In the genomic region with DNA sequence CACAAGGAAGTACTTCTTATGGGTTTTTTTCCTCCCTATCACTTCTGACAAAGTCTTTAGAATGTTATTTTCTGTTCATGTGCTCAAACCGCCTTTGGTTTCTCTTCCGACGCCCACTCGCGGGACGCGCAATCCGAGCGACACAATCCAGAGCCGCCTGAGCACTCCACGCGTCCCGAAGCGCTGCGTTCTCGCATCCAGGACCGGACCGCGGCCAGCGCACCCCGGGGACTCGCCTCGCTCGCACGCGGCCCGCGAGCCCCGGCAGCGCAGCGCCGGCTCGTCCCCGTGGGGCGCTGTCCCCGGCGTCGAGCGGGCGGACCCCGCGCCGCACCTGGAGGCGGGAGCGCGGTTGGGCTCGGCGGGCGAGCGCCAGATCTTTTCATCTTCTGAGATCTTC, we compare ENCODE assay signal across 10 mouse cellular contexts. TPM values are rescaled to one million over a fixed set of nuclear protein-coding genes. Genes with fewer than 3 reads are reported as not detected.
A peak's percentile ranks its signal among the peaks of the same experiment; 100 is the strongest.
DNase-seq lines count a peak whose midpoint lies in the region; ATAC-seq lines count a peak whose summit lies in the region.
"Not testable (repeated sequence)": the region's sequence is repeated elsewhere in the genome, so short reads cannot be mapped to it uniquely, and the experiment has no call there.
"Had no signal": no experiment of that assay in that cellular context is flagged by ENCODE, and none has a peak within 500 bp of the region (broad histone marks: within the 10 kb centered on the region; RNA-seq: fewer than 3 reads in every experiment).

No protein-coding gene starts in this region.

- H3K9me3 ChIP-seq in embryonic facial prominence, embryonic 15.5 days (replicated peaks); heart, embryonic 14.5 days (ENCODE audit: control insufficient read depth, low read length); intestine, embryonic 16.5 days (ENCODE audit: control insufficient read depth, low read length); liver, embryonic 13.5 days (replicated peaks); midbrain, embryonic 14.5 days (ENCODE audit: control insufficient read depth, low read length): not testable (repeated sequence)

- not testable (repeated sequence) for H3K9ac ChIP-seq in embryonic facial prominence, embryonic 15.5 days; heart, embryonic 14.5 days (ENCODE audit: low read length); intestine, embryonic 16.5 days (ENCODE audit: low read depth, low read length); liver, embryonic 13.5 days; midbrain, embryonic 14.5 days (replicated peaks; ENCODE audit: low read length)

- not testable (repeated sequence) for H3K4me1 ChIP-seq in embryonic facial prominence, embryonic 15.5 days; heart, embryonic 14.5 days (ENCODE audit: control insufficient read depth in 2 of 2, insufficient read depth in 2 of 2, low read length in 2 of 2); intestine, embryonic 16.5 days (ENCODE audit: control insufficient read depth, insufficient read depth, low read length); liver, embryonic 13.5 days (replicated peaks); midbrain, embryonic 14.5 days (ENCODE audit: control insufficient read depth, insufficient read depth, low read length)

- DNase-seq in adrenal gland, postnatal 10 days, result peak; percentile 5
- not testable (repeated sequence) for DNase-seq in liver, embryonic 13.5 days
- DNase-seq in midbrain, embryonic 14.5 days, result peak; percentile 31
- peak; percentile 4 to 11 for DNase-seq in right cerebral cortex, adult 2 months (ENCODE audit: low spot score in 2 of 2)

- H3K27me3 ChIP-seq in embryonic facial prominence, embryonic 15.5 days; intestine, embryonic 16.5 days (replicated peaks; ENCODE audit: control insufficient read depth, insufficient read depth, low read length); midbrain, embryonic 14.5 days (ENCODE audit: control insufficient read depth, insufficient read depth, low read length): not testable (repeated sequence)
- H3K27me3 ChIP-seq in heart, embryonic 14.5 days (ENCODE audit: control insufficient read depth, insufficient read depth, low read length), result peaks cover 13% of the 10 kb centered on the region
- H3K27me3 ChIP-seq in liver, embryonic 13.5 days, result peaks cover 19% of the 10 kb centered on the region

- H3K36me3 ChIP-seq in embryonic facial prominence, embryonic 15.5 days; heart, embryonic 14.5 days (ENCODE audit: control insufficient read depth, insufficient read depth, low read length); intestine, embryonic 16.5 days (ENCODE audit: control insufficient read depth, insufficient read depth, low read length); liver, embryonic 13.5 days; midbrain, embryonic 14.5 days (ENCODE audit: control insufficient read depth, insufficient read depth, low read length): not testable (repeated sequence)

- not testable (repeated sequence) for H3K27ac ChIP-seq in embryonic facial prominence, embryonic 15.5 days (replicated peaks); heart, embryonic 14.5 days (replicated peaks in 1 of 2; ENCODE audit: control insufficient read depth in 1 of 2, insufficient read depth in 1 of 2, low read depth in 2 of 2, low read length in 2 of 2); intestine, embryonic 16.5 days (ENCODE audit: low read length); liver, embryonic 13.5 days; midbrain, embryonic 14.5 days (replicated peaks; ENCODE audit: low read depth, low read length)

- not testable (repeated sequence) for ATAC-seq in embryonic facial prominence, embryonic 15.5 days (ENCODE audit: insufficient number of reproducible peaks, low FRiP score, low TSS enrichment, low read depth); heart, embryonic 14.5 days (ENCODE audit: insufficient number of reproducible peaks, insufficient read depth, low FRiP score, low read depth); liver, embryonic 13.5 days (ENCODE audit: low read depth); midbrain, embryonic 14.5 days (ENCODE audit: low FRiP score, low TSS enrichment)
- ATAC-seq in intestine, embryonic 16.5 days, result peak; percentile 77

- H3K4me3 ChIP-seq in embryonic facial prominence, embryonic 15.5 days (replicated peaks), result peak overlapping the region; percentile 32
- peak overlapping the region; percentile 32 to 38; a peak in 3 of 4 replicates for H3K4me3 ChIP-seq in heart, embryonic 14.5 days (ENCODE audit: control insufficient read depth in 1 of 2, insufficient read depth in 1 of 2, low read depth in 1 of 2, low read length in 2 of 2)
- peak overlapping the region; percentile 44 for H3K4me3 ChIP-seq in intestine, embryonic 16.5 days (ENCODE audit: low read length)
- H3K4me3 ChIP-seq in liver, embryonic 13.5 days (replicated peaks), result 0 out of 2 replicates have a peak overlapping the region, but pooled peaks have one; percentile 25
- H3K4me3 ChIP-seq in midbrain, embryonic 14.5 days (replicated peaks; ENCODE audit: low read depth, low read length), result peak overlapping the region; percentile 29

- peak overlapping the region; percentile 54 for H3K4me2 ChIP-seq in embryonic facial prominence, embryonic 15.5 days (replicated peaks)
- peak overlapping the region; percentile 60 for H3K4me2 ChIP-seq in heart, embryonic 14.5 days (ENCODE audit: low read length)
- H3K4me2 ChIP-seq in intestine, embryonic 16.5 days (ENCODE audit: low read depth, low read length), result peak overlapping the region; percentile 67
- H3K4me2 ChIP-seq in liver, embryonic 13.5 days, result peak overlapping the region; percentile 48
- peak overlapping the region; percentile 54 for H3K4me2 ChIP-seq in midbrain, embryonic 14.5 days (ENCODE audit: low read length)

- 3% methylated on average over 50 of the region's 50 CpGs for WGBS in embryonic facial prominence, embryonic 15.5 days
- WGBS in heart, embryonic 14.5 days, result 2% methylated on average over 50 of the region's 50 CpGs
- 3% methylated on average over 50 of the region's 50 CpGs for WGBS in intestine, embryonic 16.5 days
- 3% methylated on average over 50 of the region's 50 CpGs for WGBS in liver, embryonic 13.5 days (ENCODE audit: insufficient replicate concordance)
- WGBS in midbrain, embryonic 14.5 days, result 4% methylated on average over 50 of the region's 50 CpGs

RNA-seq across cellular contexts. Expression of gene Ms4a8a, which starts 11.2 kb away (rescaled TPM):
- 1 to 10 TPM; 1.2 to 2.3 TPM for total RNA-seq in adrenal gland, postnatal 10 days (2021)
- polyA plus RNA-seq in embryonic facial prominence, embryonic 15.5 days (2015; fragmentation: Nextera tagmentation; extraction: Ambion mirVana), result not detected in 2 replicates
- not detected in 2 replicates for polyA plus RNA-seq in heart, embryonic 14.5 days (2014; fragmentation: Nextera tagmentation; extraction: Ambion mirVana)
- polyA plus RNA-seq in intestine, embryonic 16.5 days (2015; fragmentation: Nextera tagmentation; extraction: Ambion mirVana), result 37.6 and 39.5 TPM in 2 replicates
- polyA plus RNA-seq in liver, embryonic 13.5 days (2015; fragmentation: Nextera tagmentation; extraction: Ambion mirVana), result 0.16 TPM in 1 of 2 replicates, not detected in the other
- polyA plus RNA-seq in midbrain, embryonic 14.5 days (2014; fragmentation: Nextera tagmentation; extraction: Ambion mirVana), result not detected in 2 replicates

RNA-seq across cellular contexts. Expression of gene 1700017D01Rik, which starts 38.5 kb away (rescaled TPM):
- total RNA-seq in adrenal gland, postnatal 10 days (2021), result not detected
- polyA plus RNA-seq in embryonic facial prominence, embryonic 15.5 days (2015; fragmentation: Nextera tagmentation; extraction: Ambion mirVana), result not detected in 2 replicates
- not detected in 2 replicates for polyA plus RNA-seq in heart, embryonic 14.5 days (2014; fragmentation: Nextera tagmentation; extraction: Ambion mirVana)
- not detected in 2 replicates for polyA plus RNA-seq in intestine, embryonic 16.5 days (2015; fragmentation: Nextera tagmentation; extraction: Ambion mirVana)
- polyA plus RNA-seq in liver, embryonic 13.5 days (2015; fragmentation: Nextera tagmentation; extraction: Ambion mirVana), result not detected in 2 replicates
- not detected in 2 replicates for polyA plus RNA-seq in midbrain, embryonic 14.5 days (2014; fragmentation: Nextera tagmentation; extraction: Ambion mirVana)
- total RNA-seq: gastrocnemius, postnatal 25 days; left cerebral cortex, adult 18-20 months had no signal
- polyA plus RNA-seq: macrophage had no signal

Comparison
In these comparisons a context has a peak if more than half of its experiments do, and no peak if none do; other contexts are left out.
1. RNA of gene Ms4a8a, which starts 11.2 kb away (polyA plus RNA-seq): 37.6 to 39.5 TPM in intestine, embryonic 16.5 days; not detected in embryonic facial prominence, embryonic 15.5 days, not detected in heart, embryonic 14.5 days, 0.16 TPM in liver, embryonic 13.5 days and not detected in midbrain, embryonic 14.5 days; every median in the first group is over 10 times any median in the second.
2. Peak in every context shown above with its lines, with median percentiles within 50 percentile points of each other: H3K4me2 ChIP-seq and H3K4me3 ChIP-seq.